Mouse (Mus musculus): ENCODE results near the gene Sept7.

DNA sequence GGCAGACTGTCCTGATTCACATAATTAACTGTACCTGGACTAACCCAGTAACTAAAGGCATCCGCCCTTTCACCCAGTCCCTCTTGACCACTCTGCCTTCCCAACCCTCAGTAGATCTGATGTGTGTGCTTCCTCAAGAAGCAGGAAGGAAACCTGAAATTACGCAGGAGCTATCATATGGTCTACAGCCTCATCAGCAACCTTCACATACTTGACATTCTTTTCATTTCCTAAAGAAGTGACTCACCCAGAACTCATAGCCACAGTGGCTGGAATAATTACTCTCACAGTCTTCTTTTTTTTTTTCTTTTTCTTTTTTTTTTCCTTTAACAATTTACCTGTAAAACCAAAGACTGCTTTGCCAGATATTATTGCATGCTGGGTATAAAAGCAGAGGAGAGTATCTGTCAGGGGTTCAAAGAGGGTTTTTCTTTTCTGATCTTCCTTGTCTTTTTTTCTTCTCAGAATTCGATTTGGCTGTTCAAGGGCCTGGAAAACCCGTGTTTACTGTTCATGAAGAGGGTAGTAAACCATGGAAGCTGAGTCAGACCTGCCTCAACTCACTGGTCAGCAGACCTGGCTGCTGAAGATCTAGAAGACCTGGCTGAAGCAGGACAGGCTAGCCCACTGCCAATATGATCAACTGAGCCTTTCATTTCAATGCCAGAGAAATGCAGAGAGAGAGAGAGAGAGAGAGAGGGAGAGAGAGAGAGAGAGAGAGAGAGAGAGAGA, 8.1 kb upstream of the Sept7 start:
- TF ChIP-seq POLR2A (IDR thresholded peaks at IDR 0.05; ENCODE audit: low read depth, low read length) (no peak), ZC3H11A (IDR thresholded peaks at IDR 0.05; ENCODE audit: low read depth, low read length) (no peak), MAFK (IDR thresholded peaks at IDR 0.05; ENCODE audit: insufficient replicate concordance, low read length) (no peak), ETS1 (conservative IDR thresholded peaks at IDR 0.05; ENCODE audit: low read depth, low read length) (no peak)
